Mouse (Mus musculus): ENCODE measurements around the gene Nthl1.

The Nthl1 gene

GRCm38 (mm10) chr17:24632167-24632812 is at the start of gene Nthl1, which contains the start of gene Tsc2:
Gene Nthl1 (plus strand): TSS chr17:24632680.
Gene Tsc2 (minus strand): TSS chr17:24632630.
- H3K27me3 ChIP-seq (ENCODE audit: control insufficient read depth, insufficient read depth, low read length, poor library complexity, severe bottlenecking): no peaks in the 10 kb centered on the region
- no peaks in the 10 kb centered on the region for H3K36me3 ChIP-seq (ENCODE audit: control insufficient read depth, insufficient read depth, low read length, poor library complexity, severe bottlenecking)
- DNase-seq (ENCODE audit: low read depth, low spot score): peak; percentile 79

- Histone ChIP-seq H3K36me3 (ENCODE audit: control insufficient read depth, insufficient read depth, low read length, poor library complexity, severe bottlenecking) (peaks cover 8% of the 10 kb centered on the region), H3K27me3 (ENCODE audit: control insufficient read depth, insufficient read depth, low read length, poor library complexity, severe bottlenecking) (no peaks in the 10 kb centered on the region)
- no peak for DNase-seq (ENCODE audit: low read depth, low spot score)
These were observed 48.6 kb upstream of the Nthl1 start for GRCm38 (mm10) chr17:24583599-24584460.

GRCm38 (mm10) chr17:24584520-24584919 is 48.0 kb upstream of the Nthl1 start:
- H3K36me3 ChIP-seq (ENCODE audit: control insufficient read depth, insufficient read depth, low read length, poor library complexity, severe bottlenecking): peaks cover 8% of the 10 kb centered on the region
- H3K27me3 ChIP-seq (ENCODE audit: control insufficient read depth, insufficient read depth, low read length, poor library complexity, severe bottlenecking): no peaks in the 10 kb centered on the region
- no peak for DNase-seq (ENCODE audit: low read depth, low spot score)

- Histone ChIP-seq H3K36me3 (ENCODE audit: control insufficient read depth, insufficient read depth, low read length, poor library complexity, severe bottlenecking) (peaks cover 3% of the 10 kb centered on the region), H3K27me3 (ENCODE audit: control insufficient read depth, insufficient read depth, low read length, poor library complexity, severe bottlenecking) (no peaks in the 10 kb centered on the region)
- DNase-seq (ENCODE audit: low read depth, low spot score): no peak
These were observed 45.9 kb upstream of the Nthl1 start for GRCm38 (mm10) chr17:24586532-24586931.

GRCm38 (mm10) chr17:24590943-24591342 is 41.5 kb upstream of the Nthl1 start:
- Histone ChIP-seq H3K27me3 (ENCODE audit: control insufficient read depth, insufficient read depth, low read length, poor library complexity, severe bottlenecking) (no peaks in the 10 kb centered on the region), H3K36me3 (ENCODE audit: control insufficient read depth, insufficient read depth, low read length, poor library complexity, severe bottlenecking) (peaks cover 2% of the 10 kb centered on the region; the same call in 1 of the 2 replicates)
- DNase-seq (ENCODE audit: low read depth, low spot score): no peak

GRCm38 (mm10) chr17:24591695-24592094 is 40.8 kb upstream of the Nthl1 start:
- H3K27me3 ChIP-seq (ENCODE audit: control insufficient read depth, insufficient read depth, low read length, poor library complexity, severe bottlenecking): no peaks in the 10 kb centered on the region
- H3K36me3 ChIP-seq (ENCODE audit: control insufficient read depth, insufficient read depth, low read length, poor library complexity, severe bottlenecking): peaks cover 4% of the 10 kb centered on the region; the same call in 1 of the 2 replicates
- DNase-seq (ENCODE audit: low read depth, low spot score): no peak

GRCm38 (mm10) chr17:24593248-24593647 is 39.2 kb upstream of the Nthl1 start:
- Histone ChIP-seq H3K36me3 (ENCODE audit: control insufficient read depth, insufficient read depth, low read length, poor library complexity, severe bottlenecking) (peaks cover 4% of the 10 kb centered on the region; the same call in 1 of the 2 replicates), H3K27me3 (ENCODE audit: control insufficient read depth, insufficient read depth, low read length, poor library complexity, severe bottlenecking) (no peaks in the 10 kb centered on the region)
- no peak for DNase-seq (ENCODE audit: low read depth, low spot score)

- DNase-seq (ENCODE audit: low read depth, low spot score): no peak
- Histone ChIP-seq H3K36me3 (ENCODE audit: control insufficient read depth, insufficient read depth, low read length, poor library complexity, severe bottlenecking) (peaks cover 4% of the 10 kb centered on the region; the same call in 1 of the 2 replicates), H3K27me3 (ENCODE audit: control insufficient read depth, insufficient read depth, low read length, poor library complexity, severe bottlenecking) (no peaks in the 10 kb centered on the region)
These were observed 38.2 kb upstream of the Nthl1 start for GRCm38 (mm10) chr17:24593992-24594890.

- peaks cover 4% of the 10 kb centered on the region; the same call in 1 of the 2 replicates for H3K36me3 ChIP-seq (ENCODE audit: control insufficient read depth, insufficient read depth, low read length, poor library complexity, severe bottlenecking)
- peak; percentile 19 for DNase-seq (ENCODE audit: low read depth, low spot score)
These were observed 37.1 kb upstream of the Nthl1 start for GRCm38 (mm10) chr17:24595126-24596072.

GRCm38 (mm10) chr17:24596073-24596466 is 36.4 kb upstream of the Nthl1 start:
- Histone ChIP-seq H3K27me3 (ENCODE audit: control insufficient read depth, insufficient read depth, low read length, poor library complexity, severe bottlenecking) (no peaks in the 10 kb centered on the region), H3K36me3 (ENCODE audit: control insufficient read depth, insufficient read depth, low read length, poor library complexity, severe bottlenecking) (peaks cover 4% of the 10 kb centered on the region; the same call in 1 of the 2 replicates)
- DNase-seq (ENCODE audit: low read depth, low spot score): no peak

More at GRCm38 (mm10) chr17:24595126-24596072, 37.1 kb upstream of the Nthl1 start:
- H3K27me3 ChIP-seq (ENCODE audit: control insufficient read depth, insufficient read depth, low read length, poor library complexity, severe bottlenecking): no peaks in the 10 kb centered on the region

- no peak for DNase-seq (ENCODE audit: low read depth, low spot score)
- no peaks in the 10 kb centered on the region for H3K27me3 ChIP-seq (ENCODE audit: control insufficient read depth, insufficient read depth, low read length, poor library complexity, severe bottlenecking)
- H3K36me3 ChIP-seq (ENCODE audit: control insufficient read depth, insufficient read depth, low read length, poor library complexity, severe bottlenecking): peaks cover 4% of the 10 kb centered on the region; the same call in 1 of the 2 replicates
These were observed 35.9 kb upstream of the Nthl1 start for GRCm38 (mm10) chr17:24596471-24597183.

- Histone ChIP-seq H3K36me3 (ENCODE audit: control insufficient read depth, insufficient read depth, low read length, poor library complexity, severe bottlenecking) (peaks cover 5% of the 10 kb centered on the region), H3K27me3 (ENCODE audit: control insufficient read depth, insufficient read depth, low read length, poor library complexity, severe bottlenecking) (no peaks in the 10 kb centered on the region)
- no peak for DNase-seq (ENCODE audit: low read depth, low spot score)
These were observed 34.5 kb upstream of the Nthl1 start for GRCm38 (mm10) chr17:24597989-24598388.

GRCm38 (mm10) chr17:24600502-24600901 is 32.0 kb upstream of the Nthl1 start:
- Histone ChIP-seq H3K36me3 (ENCODE audit: control insufficient read depth, insufficient read depth, low read length, poor library complexity, severe bottlenecking) (peaks cover 5% of the 10 kb centered on the region), H3K27me3 (ENCODE audit: control insufficient read depth, insufficient read depth, low read length, poor library complexity, severe bottlenecking) (no peaks in the 10 kb centered on the region)
- no peak for DNase-seq (ENCODE audit: low read depth, low spot score)

All from splenic B cell, adult 2 months (primary cell).